Mouse (Mus musculus): ENCODE measurements around the gene Map7. TPM values are rescaled to one million over a fixed set of nuclear protein-coding genes. Genes with fewer than 3 reads are reported as not detected.

Gene Map7
- total RNA-seq, 2 experiments from 2014 or later = 90.6 to 102 TPM

Small RNAs within 50 kb of the gene (microRNA-seq; reads per million reads assigned to microRNA genes)
- gene Mir6413 = 0 reads per million in 2 experiments

Other genes starting within 250 kb of the Map7 start
- gene Pex7, start 240.8 kb upstream of the Map7 start, total RNA-seq (2021) = 10 to 100 TPM; 21.9 to 23.2 TPM
- gene Map3k5, start 214.0 kb upstream of the Map7 start, total RNA-seq (2021) = 10 to 100 TPM; 22.6 to 23.5 TPM
- gene Bclaf1, start 164.0 kb downstream of the Map7 start, total RNA-seq (2021) = 100 to 1,000 TPM; 106 to 134 TPM
- under 1 TPM; 0.44 to 0.70 TPM for gene Mtfr2, start 199.3 kb downstream of the Map7 start, total RNA-seq (2021)

All from layer of hippocampus, postnatal 25 days (tissue).